Mouse (Mus musculus): ENCODE results near the gene Cyp46a1. TPM values are rescaled to one million over a fixed set of nuclear protein-coding genes. Genes with fewer than 3 reads are reported as not detected.

The Cyp46a1 gene
- polyA plus RNA-seq, 1 experiment from 2014 or later, result 1.0 TPM

- Histone ChIP-seq H3K9me3 (ENCODE audit: low read length) (no peaks in the 10 kb centered on the region), H3K4me1 (ENCODE audit: insufficient read depth, low read depth, low read length) (peaks cover 5% of the 10 kb centered on the region; the same call in 1 of the 2 replicates), H3K4me2 (replicated peaks; ENCODE audit: low read depth, low read length) (peak within 1 kb of the TSS; percentile 55), H3K27me3 (replicated peaks; ENCODE audit: insufficient read depth, low read length) (no peaks in the 10 kb centered on the region), H3K36me3 (ENCODE audit: insufficient read depth, low read length) (no peaks in the 10 kb centered on the region), H3K9ac (replicated peaks; ENCODE audit: low read depth) (peak within 1 kb of the TSS; percentile 48; the same call in 1 of the 2 replicates), H3K4me3 (ENCODE audit: low read depth, low read length) (peak within 1 kb of the TSS; percentile 27), H3K27ac (ENCODE audit: low read length) (peak within 1 kb of the TSS; percentile 88)
- peak; percentile 97 for TF ChIP-seq EP300 (IDR thresholded peaks at IDR 0.05)
- peak; percentile 55 for TF ChIP-seq CTCF (IDR thresholded peaks at IDR 0.05)
- DNase-seq (ENCODE audit: low spot score) (peak; percentile 89), ATAC-seq (peak; percentile 88)
- 23% methylated on average over 19 of the region's 19 CpGs for WGBS
Observed at GRCm38 (mm10) chr12:108370596-108371428, 36.6 kb downstream of the Cyp46a1 start, which contains the start of gene Eml1. Eml1 (plus strand) TSS chr12:108370957.

DNA sequence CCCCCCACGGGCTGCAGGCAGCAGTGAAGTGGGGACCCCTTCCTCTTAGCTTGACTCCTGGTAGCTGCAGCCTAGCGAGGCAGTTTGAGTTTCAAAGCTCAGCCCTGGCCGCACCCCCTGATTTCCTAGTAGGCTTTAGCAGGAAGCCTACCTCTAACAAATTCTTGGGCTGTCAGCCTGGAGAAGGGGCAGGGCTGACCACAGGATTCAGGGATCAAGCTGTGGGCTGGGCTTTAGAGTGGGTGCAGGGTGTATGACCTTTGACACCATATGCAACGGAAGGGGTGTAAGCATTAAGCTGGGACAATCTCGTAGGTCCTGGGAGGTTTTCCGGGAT, 37.2 kb downstream of the Cyp46a1 start:
- peak; percentile 10 for ATAC-seq
- H3K9ac ChIP-seq (replicated peaks; ENCODE audit: low read depth), result peak overlapping the region; percentile 48; the same call in 1 of the 2 replicates

GRCm38 (mm10) chr12:108372241-108372640, 38.1 kb downstream of the Cyp46a1 start:
- no peak overlapping the region for H3K27ac ChIP-seq (ENCODE audit: low read length)

More for the DNA sequence above, 37.2 kb downstream of the Cyp46a1 start:
- 52% methylated on average over 6 of the region's 6 CpGs for WGBS
- Histone ChIP-seq H3K36me3 (ENCODE audit: insufficient read depth, low read length) (no peaks in the 10 kb centered on the region), H3K27ac (ENCODE audit: low read length) (peak overlapping the region; percentile 88), H3K27me3 (replicated peaks; ENCODE audit: insufficient read depth, low read length) (no peaks in the 10 kb centered on the region), H3K4me2 (replicated peaks; ENCODE audit: low read depth, low read length) (peak overlapping the region; percentile 55), H3K4me3 (ENCODE audit: low read depth, low read length) (peak overlapping the region; percentile 27), H3K4me1 (ENCODE audit: insufficient read depth, low read depth, low read length) (peaks cover 5% of the 10 kb centered on the region; the same call in 1 of the 2 replicates), H3K9me3 (ENCODE audit: low read length) (no peaks in the 10 kb centered on the region)
- TF ChIP-seq EP300 (IDR thresholded peaks at IDR 0.05), result no peak
- no peak for TF ChIP-seq CTCF (IDR thresholded peaks at IDR 0.05)
- DNase-seq (ENCODE audit: low spot score), result peak; percentile 32

DNA sequence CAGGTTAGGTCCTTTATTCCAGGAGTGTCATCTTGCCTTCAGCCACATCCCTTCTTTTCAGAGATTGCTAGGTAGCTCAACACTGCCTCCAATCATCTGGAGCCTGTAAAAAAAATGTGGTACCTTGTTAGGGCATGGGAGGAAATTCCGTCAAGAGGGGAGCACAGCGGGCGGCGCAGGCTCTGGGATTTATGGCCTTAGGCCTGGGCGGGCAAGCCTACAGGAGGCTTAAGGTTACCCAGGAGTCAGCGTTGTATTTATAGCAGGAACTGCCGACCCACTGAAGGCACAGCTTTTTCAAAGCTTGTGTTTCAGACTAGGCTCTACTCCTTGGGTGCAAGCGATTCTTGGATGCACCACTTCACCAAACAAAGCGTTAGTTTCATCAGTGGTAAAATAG, 39.4 kb downstream of the Cyp46a1 start:
- Histone ChIP-seq H3K4me3 (ENCODE audit: low read depth, low read length) (no peak overlapping the region), H3K36me3 (ENCODE audit: insufficient read depth, low read length) (no peaks in the 10 kb centered on the region), H3K27ac (ENCODE audit: low read length) (no peak overlapping the region), H3K27me3 (replicated peaks; ENCODE audit: insufficient read depth, low read length) (no peaks in the 10 kb centered on the region), H3K4me2 (replicated peaks; ENCODE audit: low read depth, low read length) (no peak overlapping the region), H3K9me3 (ENCODE audit: low read length) (no peaks in the 10 kb centered on the region), H3K4me1 (ENCODE audit: insufficient read depth, low read depth, low read length) (peaks cover 5% of the 10 kb centered on the region; the same call in 1 of the 2 replicates), H3K9ac (replicated peaks; ENCODE audit: low read depth) (no peak overlapping the region)
- no peak for TF ChIP-seq EP300 (IDR thresholded peaks at IDR 0.05)
- no peak for TF ChIP-seq CTCF (IDR thresholded peaks at IDR 0.05)
- DNase-seq (ENCODE audit: low spot score) (no peak), ATAC-seq (no peak)
- 81% methylated on average over 9 of the region's 9 CpGs for WGBS

More at GRCm38 (mm10) chr12:108372241-108372640, 38.1 kb downstream of the Cyp46a1 start:
- peaks cover 5% of the 10 kb centered on the region; the same call in 1 of the 2 replicates for H3K4me1 ChIP-seq (ENCODE audit: insufficient read depth, low read depth, low read length)
- H3K9ac ChIP-seq (replicated peaks; ENCODE audit: low read depth), result no peak overlapping the region
- TF ChIP-seq EP300 (IDR thresholded peaks at IDR 0.05) (no peak), CTCF (IDR thresholded peaks at IDR 0.05) (no peak)
- no peaks in the 10 kb centered on the region for H3K9me3 ChIP-seq (ENCODE audit: low read length)
- 78% methylated on average over 17 of the region's 17 CpGs for WGBS
- no peaks in the 10 kb centered on the region for H3K36me3 ChIP-seq (ENCODE audit: insufficient read depth, low read length)
- DNase-seq (ENCODE audit: low spot score) (no peak), ATAC-seq (no peak)
- H3K4me3 ChIP-seq (ENCODE audit: low read depth, low read length), result no peak overlapping the region
- no peaks in the 10 kb centered on the region for H3K27me3 ChIP-seq (replicated peaks; ENCODE audit: insufficient read depth, low read length)
- H3K4me2 ChIP-seq (replicated peaks; ENCODE audit: low read depth, low read length), result no peak overlapping the region

DNA sequence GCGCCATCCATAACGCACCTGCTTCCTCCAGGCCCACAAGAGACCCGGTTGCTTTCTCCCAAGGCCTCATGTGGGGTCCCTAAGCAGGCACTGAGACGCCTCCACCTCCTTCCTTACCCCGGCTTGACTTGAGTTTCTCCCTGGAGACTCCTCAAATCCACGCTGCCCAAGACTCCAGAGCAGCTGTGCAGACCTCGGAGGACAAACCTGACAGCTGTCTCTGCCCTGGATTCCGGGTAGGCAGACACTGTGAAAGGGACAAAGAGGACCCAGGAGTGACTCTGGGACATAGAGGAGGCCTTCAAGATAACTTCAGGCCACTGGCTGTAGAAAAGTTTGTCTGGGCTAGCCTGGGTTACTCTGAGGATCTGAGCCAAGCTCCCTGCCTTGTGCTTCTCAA, 40.5 kb downstream of the Cyp46a1 start:
- H3K27me3 ChIP-seq (replicated peaks; ENCODE audit: insufficient read depth, low read length), result no peaks in the 10 kb centered on the region
- H3K27ac ChIP-seq (ENCODE audit: low read length), result no peak overlapping the region
- DNase-seq (ENCODE audit: low spot score) (no peak), ATAC-seq (no peak)
- 78% methylated on average over 8 of the region's 8 CpGs for WGBS
- H3K9me3 ChIP-seq (ENCODE audit: low read length), result no peaks in the 10 kb centered on the region
- H3K36me3 ChIP-seq (ENCODE audit: insufficient read depth, low read length), result no peaks in the 10 kb centered on the region
- TF ChIP-seq EP300 (IDR thresholded peaks at IDR 0.05) (no peak), CTCF (IDR thresholded peaks at IDR 0.05) (no peak)
- H3K9ac ChIP-seq (replicated peaks; ENCODE audit: low read depth), result no peak overlapping the region
- no peak overlapping the region for H3K4me2 ChIP-seq (replicated peaks; ENCODE audit: low read depth, low read length)
- no peak overlapping the region for H3K4me3 ChIP-seq (ENCODE audit: low read depth, low read length)
- peaks cover 5% of the 10 kb centered on the region; the same call in 1 of the 2 replicates for H3K4me1 ChIP-seq (ENCODE audit: insufficient read depth, low read depth, low read length)

DNA sequence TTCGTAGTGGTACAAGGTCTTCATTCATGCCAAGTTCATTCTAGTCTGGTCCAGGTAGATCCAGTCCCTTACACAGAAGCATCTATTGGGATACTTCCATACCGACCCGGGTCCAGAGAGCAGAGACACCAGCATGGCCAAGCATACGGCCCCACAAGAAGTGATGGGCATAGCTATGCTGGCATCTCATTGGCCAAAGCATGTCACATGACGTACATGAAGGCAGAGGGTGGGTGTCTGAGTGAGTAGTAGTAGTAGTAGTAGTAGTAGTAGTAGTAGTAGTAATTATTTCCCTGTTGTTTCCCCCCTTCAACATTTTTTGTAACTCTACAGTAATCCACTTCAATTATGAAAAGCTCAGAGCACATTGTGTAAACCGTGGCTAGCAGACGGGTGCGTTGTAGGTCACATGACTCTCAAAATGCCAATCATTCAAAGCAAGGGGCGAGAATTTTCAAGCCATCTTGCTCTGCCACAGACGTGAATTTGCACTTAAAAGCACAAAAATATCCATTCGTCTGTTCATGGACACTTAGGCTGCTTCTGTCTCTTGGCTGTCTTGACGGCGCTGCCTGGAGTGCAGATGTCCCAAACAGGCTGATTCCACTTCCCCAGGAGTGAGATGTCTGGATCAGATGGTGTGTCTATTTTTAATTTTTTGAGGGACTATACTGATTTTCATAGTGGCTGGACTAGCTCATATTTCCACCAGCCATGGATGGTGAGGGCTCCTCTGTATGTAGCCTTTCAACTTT, 44.4 kb downstream of the Cyp46a1 start:
- TF ChIP-seq CTCF (IDR thresholded peaks at IDR 0.05) (no peak), EP300 (IDR thresholded peaks at IDR 0.05) (no peak)
- 80% methylated on average over 13 of the region's 13 CpGs for WGBS
- Histone ChIP-seq H3K9ac (replicated peaks; ENCODE audit: low read depth) (no peak overlapping the region), H3K4me2 (replicated peaks; ENCODE audit: low read depth, low read length) (no peak overlapping the region), H3K9me3 (ENCODE audit: low read length) (no peaks in the 10 kb centered on the region), H3K27me3 (replicated peaks; ENCODE audit: insufficient read depth, low read length) (no peaks in the 10 kb centered on the region), H3K4me3 (ENCODE audit: low read depth, low read length) (no peak overlapping the region), H3K36me3 (ENCODE audit: insufficient read depth, low read length) (no peaks in the 10 kb centered on the region), H3K27ac (ENCODE audit: low read length) (no peak overlapping the region), H3K4me1 (ENCODE audit: insufficient read depth, low read depth, low read length) (no peaks in the 10 kb centered on the region)
- ATAC-seq (no peak), DNase-seq (ENCODE audit: low spot score) (no peak)
